Mouse (Mus musculus) cerebellum, postnatal 36 days (tissue): ENCODE measurements around the gene Ccnd3.
"Not testable (repeated sequence)": the region's sequence is repeated elsewhere in the genome, so short reads cannot be mapped to it uniquely, and the experiment has no call there.

Experiments used
- DNase-seq, 2 experiments: peaks; one replicate each; pipeline ENCODE4 v3.0.0; 2021 to 2022; ENCODE audit warnings: mixed read lengths in 2 of 2

Ccnd3 gene

DNA sequence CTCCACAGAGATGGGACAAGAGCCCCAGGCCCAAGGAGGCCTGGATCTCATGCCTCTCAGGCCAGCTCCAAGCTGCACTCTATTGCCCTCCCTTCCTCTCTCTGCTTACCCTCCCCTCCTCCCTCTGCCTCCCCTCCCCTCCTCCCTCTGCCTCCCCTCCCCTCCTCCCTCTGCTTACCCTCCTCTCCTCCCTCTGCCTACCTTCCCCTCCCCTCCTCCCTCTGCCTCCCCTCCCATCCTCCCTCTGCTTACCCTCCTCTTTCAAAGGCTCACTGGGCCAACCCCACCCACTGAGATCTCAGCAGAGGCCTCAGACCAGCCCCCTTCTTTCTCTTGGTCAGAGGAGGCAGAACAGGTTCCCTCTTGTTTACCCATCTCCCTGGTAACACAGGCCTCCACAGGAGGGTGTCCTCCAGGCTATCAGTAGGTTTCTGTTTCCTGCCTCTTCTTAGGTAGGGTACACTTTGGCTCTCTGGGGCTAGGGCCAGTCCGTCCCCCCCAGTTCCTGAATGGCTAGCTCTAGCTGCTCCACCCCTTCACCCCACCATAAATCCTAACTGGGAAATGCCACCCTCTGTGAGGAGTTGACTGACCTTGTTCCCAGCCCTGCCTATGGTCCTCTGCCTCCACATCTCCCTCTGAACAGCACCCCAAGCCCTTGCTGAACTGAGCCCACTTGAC is 20.5 kb upstream of the Ccnd3 start:
- DNase-seq: no peak

DNA sequence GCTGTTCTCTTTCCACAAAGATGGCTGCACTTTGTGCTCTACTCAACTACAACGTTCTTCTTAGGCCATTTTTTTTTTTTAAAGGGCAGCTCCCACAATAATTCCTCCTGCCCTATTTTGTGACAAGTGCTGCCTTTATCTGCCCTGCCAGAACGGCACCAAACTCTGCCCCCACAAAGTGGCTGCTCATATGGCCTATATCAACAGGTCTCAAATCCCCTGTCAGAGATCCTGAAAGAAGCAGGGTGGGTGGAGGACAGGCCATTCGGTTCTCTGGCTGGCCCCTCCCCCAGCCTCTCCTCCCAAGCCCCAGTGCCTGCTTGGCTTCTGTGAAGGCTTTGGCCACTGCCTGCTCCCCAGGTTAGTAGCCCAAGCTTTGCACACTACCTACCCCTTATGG is 19.9 kb upstream of the Ccnd3 start:
- no peak for DNase-seq

DNA sequence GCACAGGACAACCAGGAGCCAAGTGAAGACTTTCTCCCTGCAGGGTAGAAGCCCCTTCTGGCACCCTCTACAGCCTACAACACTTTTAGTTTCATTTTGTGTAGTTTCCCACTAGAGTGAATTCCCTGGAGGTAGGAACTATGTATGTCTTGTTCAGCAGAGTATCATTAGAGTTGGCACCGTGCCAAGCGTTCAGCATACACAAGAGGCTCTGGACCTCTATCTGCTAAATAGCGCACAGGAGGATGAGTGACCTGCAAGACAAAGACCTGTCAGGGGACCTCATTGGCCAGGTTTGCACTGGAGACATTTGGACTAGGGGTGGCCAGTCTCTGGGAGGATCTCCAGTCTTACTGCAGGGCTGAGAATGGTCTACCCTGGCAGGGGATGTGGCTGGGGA is 19.1 kb upstream of the Ccnd3 start:
- no peak for DNase-seq

DNA sequence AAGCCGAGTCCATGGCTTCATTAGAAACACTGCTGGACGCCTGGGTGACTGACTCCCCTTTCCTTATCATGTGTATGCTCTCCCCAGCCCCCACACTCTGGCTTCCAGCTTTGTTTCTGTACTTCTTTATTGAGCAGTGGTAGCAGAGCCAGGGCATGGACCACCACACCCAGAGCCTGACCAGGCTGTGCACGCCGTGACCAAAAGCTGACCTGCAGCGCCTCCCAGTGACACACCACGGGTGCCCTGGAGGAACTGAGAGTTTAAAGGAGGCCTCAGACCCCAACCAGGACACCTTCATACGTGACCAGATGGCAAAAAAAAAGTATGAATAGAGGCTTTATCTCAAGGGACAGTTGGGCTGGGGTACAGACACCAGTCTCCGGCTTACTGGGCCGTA is 14.1 kb upstream of the Ccnd3 start:
- DNase-seq: no peak

DNA sequence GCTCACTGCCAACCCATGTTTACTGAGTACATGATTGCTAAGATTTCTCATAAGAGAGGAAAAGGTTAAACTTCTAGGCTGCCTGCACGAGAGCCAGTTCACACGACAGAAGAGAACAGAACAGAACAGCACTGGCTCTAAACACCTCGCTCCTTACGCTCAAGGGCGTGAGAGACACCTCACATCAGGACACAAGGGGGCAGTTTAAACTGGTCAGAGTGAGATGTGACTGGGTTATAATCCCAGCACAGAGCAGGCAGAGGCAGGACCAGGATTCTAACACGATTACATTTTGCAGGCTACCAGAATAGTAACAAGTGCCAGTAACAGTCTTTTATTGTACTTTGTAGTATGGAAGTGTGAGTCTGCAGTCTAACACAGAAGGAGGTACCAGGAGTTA is 12.1 kb upstream of the Ccnd3 start:
- DNase-seq: no peak

DNA sequence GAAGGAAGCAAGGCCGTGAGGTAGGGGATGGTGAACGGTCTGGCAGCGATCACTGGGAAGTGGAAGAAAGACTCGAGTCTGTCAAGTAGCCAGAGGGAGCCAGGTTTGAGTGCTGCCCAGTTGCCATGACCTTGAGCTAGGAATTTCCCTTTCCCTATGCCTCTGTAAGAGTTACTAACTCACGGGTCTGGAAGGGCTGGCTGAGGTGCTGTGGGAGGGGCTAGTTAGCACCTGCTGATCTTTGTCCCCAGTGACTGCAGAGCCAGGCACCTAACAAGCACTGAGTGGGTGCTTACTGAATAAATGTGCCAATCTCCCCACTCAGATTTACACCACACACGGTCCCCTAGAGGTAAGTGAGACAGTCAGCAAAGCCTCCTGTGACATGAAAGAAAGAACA is 11.2 kb upstream of the Ccnd3 start:
- DNase-seq: no peak

DNA sequence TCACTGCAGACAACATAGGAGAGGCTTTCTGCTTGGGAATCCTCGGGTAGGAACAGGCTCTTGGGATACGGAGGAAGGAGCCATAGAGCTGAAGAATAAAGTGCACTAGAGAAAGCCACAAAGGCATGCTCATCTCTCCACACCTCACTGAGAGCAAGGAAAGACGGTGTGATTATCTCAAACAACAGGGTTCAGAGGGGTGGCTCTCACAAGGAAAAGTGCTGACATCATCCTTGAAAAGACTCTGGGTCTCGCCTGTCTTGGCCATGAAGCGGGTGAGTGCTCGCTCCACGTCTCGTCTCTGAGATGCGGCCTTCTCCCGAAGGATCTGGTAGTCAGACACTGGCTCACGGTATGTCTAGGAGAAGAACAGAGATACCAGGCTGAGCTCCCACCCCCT is 10.7 kb upstream of the Ccnd3 start:
- no peak for DNase-seq

DNA sequence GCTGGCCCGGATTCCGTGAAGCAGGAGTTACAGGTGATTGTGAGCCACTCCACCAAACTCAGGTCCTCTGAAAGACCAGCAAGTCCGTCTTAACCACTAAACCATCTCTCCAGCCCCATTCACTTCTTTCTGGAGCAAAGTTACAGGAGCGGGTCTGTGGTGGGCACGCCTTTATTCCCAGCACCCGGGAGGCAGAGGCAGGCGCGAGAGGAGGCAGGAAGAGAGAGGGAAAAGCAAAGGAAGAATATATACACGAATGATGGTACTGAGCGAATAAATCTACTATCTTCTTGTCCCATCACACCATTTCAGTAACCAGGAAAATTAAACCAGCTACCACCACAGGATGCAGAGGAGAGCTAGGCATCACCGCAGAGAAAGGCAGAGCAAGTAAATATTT is 3.3 kb upstream of the Ccnd3 start:
- no peak for DNase-seq

DNA sequence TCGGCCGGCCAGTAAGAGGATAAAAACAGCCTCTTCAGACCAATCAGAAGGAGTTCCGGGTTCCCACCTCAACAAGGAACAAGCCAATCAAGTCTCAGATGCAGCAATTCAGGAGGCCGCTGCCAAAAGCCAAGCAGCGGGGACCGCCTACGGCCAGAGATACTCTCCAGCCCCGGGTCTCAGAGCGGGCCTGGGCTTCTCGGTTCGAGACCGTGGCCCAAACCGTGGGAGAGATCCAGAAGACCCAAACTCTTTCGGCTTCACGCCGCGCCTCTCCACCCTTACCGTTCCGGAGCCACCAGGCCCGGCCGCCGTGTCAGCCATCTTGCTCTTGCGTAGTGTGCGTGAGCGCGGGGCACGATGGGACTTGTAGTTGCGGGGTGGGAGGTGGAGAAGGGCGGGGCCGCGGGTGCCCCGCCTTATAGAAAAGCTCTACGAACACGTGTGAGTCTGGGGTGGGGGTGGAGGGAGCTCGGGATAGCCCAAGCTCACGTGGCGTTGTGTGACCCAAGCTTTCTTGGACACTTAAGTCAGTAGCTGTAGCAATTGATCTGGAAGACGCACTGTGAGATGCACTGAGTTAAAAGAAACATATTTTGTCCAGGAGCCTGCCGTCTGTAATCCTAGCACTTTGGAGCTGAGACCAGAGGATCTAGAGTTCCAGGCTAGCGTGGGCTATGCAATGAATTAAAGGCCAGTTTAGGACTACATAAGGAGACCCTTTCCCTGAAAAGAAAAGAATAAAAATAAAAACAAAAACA is 2.7 kb upstream of the Ccnd3 start, which contains the start of gene Taf8:
Taf8 (minus strand) TSS at position 347 of the 761 bp plus-strand sequence.
- DNase-seq: peak; percentile 91 to 93

DNA sequence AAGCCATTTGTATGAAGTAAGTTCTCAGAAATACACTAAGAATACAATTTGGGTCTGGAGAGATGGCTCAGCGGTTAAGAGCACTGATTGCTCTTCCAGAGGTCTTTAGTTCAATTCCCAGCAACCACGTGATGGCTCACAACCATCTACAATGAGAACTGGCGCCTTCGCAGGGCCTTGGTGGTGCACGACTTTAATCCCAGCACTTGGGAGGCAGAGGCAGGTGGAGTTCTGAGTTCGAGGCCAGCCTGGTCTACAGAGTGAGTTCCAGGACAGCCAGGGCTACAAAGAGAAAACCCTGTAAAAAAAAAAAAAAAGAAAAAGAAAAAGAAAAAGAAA is 2.2 kb upstream of the Ccnd3 start:
- DNase-seq: not testable (repeated sequence)

DNA sequence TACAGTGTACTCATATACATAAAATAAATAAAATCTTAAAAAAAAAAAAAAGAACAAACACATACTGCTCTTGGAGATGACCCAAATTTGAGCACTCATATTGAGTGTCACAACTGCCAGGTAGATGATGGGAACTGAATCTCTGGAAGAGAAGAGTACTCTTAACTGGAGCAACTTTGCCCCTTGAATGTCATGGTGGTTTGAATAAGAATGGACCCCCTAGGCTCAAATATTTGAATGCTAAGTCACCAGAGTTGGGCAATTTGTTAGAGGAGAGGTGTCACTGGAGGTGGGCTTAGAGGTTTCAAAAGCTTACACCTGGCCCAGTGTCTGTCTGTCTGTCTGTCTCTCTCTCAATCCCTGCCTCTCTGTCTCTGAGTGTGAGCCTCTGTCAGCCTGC is 1.2 kb upstream of the Ccnd3 start:
- no peak for DNase-seq

DNA sequence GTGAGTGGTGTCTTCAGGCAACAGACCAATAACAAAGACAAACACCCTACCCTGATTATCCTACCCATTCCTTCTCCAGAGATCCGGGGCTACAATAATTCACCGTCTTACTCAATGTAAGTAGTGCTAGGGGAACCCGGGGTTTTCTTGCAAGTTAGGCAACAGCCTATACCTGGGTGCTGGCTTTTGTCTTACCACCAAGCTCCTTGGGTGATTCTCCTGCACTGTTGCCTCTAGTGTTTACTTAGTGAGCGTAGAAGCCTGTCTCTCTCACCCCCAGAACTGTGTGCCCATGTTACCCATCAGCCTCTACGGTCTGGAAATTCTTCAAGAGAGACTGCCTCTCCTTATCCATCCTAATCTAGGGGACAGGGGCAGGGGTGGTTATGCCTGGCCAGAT is 623 bp upstream of the Ccnd3 start:
- DNase-seq: no peak

DNA sequence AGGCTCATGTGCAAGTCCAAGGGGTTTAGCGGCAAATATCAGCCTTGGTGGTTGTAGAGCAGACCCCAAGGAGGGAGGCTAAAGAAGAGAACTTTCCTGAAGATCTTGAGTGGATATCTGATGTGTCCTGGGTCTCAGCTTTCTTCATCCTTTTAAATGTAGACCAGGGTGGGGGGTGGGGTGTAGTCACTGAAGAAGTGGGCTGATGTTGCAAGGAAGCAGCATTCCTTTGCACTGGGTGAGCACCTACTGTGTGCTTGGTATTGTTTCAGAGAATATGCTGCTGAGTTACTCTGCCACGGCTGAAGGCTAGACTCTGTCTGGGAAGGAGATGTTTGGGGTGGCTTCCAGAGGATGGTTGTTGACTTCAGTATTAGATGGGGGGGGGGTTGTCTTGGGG is 715 bp downstream of the Ccnd3 start:
- DNase-seq: no peak

DNA sequence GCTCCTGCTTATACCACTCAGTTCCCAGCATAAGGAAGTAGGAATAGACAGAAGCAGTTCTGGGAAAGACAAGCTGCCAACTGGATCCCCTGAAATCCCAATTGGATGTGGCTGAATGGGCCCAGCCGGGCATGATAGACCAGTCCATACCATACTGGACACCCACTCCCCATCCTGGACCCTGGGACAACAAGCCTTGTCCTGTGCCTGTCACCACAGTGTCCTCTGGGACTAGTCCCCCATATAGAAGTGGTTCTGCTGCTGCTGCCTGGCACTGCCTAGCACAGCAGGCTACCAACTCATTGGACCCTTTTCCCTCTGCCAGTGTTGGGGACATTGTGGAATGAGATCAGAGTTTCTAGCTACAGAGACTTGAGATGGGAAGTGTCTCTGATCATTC is 1.2 kb downstream of the Ccnd3 start:
- DNase-seq: no peak

DNA sequence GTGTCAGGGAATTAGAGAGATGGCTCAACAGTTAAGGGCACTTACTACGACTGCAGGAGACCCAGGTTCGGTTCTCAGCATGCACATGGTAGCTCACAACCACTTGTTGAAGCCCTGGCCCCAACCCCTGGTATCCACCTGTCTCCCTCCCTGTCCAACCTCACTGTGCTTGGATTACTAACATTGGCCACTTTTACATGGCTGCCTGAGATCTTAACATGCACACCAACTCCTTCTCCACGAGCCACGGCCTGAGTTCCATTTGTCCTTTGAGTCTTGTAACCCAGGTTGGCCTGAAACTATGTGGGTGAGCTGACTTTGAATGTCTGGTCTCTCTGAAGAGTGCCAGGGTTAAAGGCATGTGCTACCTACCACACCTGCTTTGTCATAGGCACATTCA is 1.8 kb downstream of the Ccnd3 start:
- DNase-seq: no peak

DNA sequence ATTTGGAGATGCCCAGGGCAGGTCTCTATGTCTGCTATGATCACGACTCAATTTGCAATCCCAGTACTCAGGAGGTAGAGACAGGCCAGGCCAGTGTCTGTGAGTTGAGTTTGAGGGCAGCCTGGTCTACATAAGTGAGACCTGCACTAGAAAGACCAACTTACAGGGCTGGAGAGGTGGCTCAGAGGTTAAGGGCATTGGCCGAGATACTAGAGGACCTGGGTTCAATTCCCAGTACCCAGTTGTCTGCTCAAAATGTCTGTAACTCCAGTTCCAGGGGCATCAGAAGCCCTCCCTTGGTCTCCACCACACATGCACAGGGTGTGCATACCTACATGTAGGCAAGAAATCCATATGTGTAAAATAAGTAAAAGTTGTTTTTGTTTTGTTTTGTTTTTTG is 2.7 kb downstream of the Ccnd3 start:
- DNase-seq: no peak

DNA sequence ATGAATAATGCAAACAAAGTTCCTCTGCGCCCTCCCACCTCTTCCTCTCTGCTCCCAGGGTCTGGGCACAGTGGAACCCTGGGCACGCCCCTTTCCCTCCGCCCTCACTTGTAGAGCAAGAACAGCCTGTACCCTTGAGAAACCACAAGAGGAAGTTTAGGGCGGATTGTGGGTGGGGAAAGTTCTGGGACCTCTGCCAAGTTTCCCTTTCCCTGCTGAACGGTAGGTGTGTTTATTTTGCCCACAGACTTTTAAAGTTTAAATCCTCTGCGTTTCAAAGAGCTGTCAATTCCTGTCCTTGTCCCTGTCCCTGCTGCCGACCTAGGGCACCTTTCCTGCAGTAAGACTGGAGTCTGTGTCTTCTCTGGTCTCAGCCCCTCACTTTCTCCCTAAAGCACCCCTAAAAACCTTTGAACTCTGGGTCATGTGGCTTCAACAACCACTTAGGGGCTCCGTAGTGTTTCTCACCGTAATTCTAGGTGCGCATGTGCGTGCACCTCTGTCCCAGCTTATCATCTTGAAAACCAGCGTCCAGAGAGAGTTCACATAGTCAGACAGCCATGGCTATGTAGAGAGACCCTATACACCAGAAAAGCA is 3.3 kb downstream of the Ccnd3 start:
- DNase-seq: peak; percentile 17 to 24

DNA sequence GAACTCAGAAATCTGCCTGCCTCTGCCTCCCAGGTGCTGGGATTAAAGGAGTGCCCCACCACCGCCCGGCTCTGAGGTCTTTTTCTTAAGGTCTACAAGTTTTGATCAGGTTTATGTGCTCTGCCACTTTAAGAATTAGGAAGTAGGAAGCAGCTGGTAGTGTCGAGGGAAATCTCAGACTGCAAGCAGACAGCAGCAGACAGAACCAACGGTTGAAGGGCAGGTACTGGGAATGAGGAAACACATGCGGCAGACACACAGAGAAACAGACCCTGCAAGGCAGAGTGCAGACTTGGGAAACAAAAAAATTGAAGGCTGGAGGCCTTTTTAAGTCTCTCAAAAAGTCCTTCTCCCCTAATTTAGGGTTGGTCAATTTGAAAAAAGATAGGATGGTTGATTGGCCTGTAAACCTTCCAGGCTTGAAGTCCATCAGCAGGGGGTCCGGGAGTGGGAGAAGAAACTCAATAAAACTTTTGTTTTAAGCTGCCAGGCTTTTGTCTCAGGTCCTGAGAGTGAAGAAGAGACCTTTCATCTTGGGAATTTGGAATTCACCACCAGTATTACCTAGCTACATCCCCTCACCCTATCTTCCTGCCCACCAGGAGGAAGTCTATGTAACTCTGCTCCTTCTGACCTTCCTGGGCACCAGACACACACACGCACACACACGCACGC is 4.3 kb downstream of the Ccnd3 start:
- DNase-seq: no peak

DNA sequence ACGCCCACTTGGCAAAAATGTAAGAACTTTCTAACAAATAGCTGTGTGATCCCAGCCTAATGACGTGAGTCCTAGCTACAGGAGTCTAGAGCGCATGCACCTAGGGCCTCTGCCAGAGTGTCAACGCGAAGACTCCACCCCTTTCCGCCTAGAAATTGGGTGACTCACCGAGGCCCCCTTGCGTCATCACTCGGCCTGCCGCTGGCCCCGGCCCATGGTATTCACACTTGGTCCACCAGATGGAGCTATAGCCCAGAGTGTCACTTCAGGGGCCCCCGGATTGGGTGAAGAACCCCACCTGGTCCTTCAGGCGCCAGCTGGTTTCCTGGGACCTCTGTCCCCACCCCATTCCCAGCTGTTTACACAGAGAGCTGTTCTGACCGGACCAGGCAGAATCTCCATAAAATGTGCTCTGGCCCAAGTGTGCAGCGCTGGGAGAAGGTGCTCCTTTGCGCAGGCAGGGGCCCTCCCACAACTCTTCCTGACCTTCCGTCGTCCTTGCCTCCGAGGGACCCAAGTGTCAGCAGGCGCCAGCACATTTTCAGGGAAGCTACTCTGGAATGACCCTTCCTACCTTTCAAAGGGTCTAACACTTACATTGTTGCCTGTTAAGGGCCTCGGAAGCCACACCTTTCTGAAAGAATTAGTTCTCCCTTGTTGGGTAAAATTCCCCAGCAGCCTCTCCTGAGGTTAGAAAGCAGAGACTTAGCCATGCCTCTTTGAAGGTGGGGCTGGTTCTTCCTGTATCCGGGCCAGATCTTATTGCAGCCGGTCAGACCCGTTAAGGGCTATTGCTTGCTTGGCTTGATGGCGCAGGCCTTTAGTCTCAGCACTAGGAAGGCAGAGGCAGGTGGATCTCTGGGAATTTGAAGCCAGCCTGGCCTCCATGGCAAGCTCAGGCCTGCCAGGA is 6.5 kb downstream of the Ccnd3 start:
- peak; percentile 82 for DNase-seq

DNA sequence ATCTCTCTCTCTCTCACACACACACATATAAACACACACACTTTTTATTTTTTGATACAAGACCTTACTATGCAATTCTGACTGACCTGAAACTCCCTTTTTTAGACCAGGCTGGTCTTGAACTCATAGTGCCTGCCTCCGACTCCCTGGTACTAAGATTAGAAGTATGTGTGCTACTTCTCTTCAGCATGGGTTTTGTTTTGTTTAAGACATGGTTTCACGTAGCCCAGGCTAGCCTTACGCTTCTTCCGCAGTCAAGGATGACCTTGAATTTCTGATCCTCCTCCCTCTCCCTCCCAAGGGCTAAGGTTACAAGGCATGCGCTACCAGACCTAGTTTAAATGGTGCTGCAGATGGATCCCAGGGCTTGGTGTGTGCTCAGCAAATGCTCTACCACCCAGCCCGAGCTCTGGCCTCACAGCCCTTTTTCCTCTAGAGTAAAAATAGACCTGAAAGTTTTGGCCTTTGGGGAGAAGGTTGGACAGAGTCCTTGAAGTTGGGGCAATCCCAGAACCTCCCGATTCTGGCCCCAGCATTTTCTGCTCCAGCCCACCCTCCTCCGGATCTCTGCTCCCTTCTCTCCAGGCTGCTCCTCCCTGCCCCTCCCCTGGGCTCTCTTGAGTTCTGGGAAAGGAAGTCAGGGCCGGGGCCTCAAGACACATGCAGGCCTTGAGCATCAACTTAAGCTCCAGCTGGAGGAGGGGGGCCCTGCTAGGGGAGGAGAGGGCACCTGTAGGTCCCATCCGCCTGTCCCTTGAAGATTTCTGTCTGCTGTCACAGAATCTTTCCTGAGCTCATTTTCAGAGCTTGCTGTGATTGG is 8.3 kb downstream of the Ccnd3 start:
- DNase-seq: no peak

DNA sequence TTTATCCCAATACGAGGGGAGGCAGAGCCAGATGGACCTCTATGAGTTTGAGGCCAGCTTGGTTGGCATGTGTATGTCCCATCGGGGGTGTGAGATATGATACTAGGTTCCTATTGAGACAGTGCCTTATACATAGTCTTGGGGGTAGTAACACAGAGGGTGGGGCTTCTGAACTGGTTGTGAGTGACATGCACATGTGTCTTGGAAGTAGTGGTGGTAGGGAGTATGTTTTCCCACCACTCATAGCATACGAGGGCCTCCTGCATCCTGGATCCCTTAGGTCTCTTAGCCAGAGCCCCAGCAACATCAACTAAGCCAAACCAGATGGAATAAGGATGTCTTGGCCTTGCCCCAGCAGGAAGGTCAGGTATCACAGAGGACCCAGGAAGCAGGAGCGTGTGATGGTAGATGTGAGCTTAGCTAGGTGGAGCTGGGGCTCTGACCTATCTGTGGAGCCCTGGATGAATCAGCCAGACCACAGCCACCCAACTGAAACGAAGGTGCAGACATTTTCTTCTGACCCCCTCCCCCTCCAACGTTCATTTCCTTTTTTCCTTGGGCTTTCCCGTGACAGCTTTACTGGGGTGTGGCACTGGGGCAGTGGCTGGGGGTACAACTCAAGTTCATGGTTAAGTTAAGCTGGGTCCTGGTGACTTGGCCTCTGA is 10.5 kb downstream of the Ccnd3 start:
- no peak for DNase-seq
